Mouse (Mus musculus) forebrain, embryonic 16.5 days (tissue): ENCODE measurements around the gene Arnt. TPM values are rescaled to one million over a fixed set of nuclear protein-coding genes. Genes with fewer than 3 reads are reported as not detected.
"Not testable (repeated sequence)": the region's sequence is repeated elsewhere in the genome, so short reads cannot be mapped to it uniquely, and the experiment has no call there.

Experiments
- ATAC-seq: fragments of 200-750 bp; cut with Nextera tagmentation; 2 replicates; pipeline ENCODE4 v1.8.0; 2017; ENCODE audit warnings: mild to moderate bottlenecking, moderate library complexity
- H3K27ac ChIP-seq: fragments of 300-500 bp; sonication (generic); 2 replicates; pipeline ENCODE4 v1.5.1; 2014; ENCODE audit warnings: low read length, control low read depth
- H3K27me3 ChIP-seq: fragments of 300-500 bp; sonication (generic); replicated peaks from 2 replicates; pipeline ENCODE4 v1.6.1; 2014; ENCODE audit warnings: low read length; ENCODE audit not compliant: control insufficient read depth, insufficient read depth
- H3K36me3 ChIP-seq: fragments of 300-500 bp; sonication (generic); 2 replicates; pipeline ENCODE4 v1.6.1; 2014; ENCODE audit not compliant: control insufficient read depth, insufficient read depth
- H3K4me1 ChIP-seq: fragments of 300-500 bp; sonication (generic); replicated peaks from 2 replicates; pipeline ENCODE4 v1.6.1; 2014; ENCODE audit warnings: low read length; ENCODE audit not compliant: control insufficient read depth, insufficient read depth
- H3K4me2 ChIP-seq: fragments of 300-500 bp; sonication (generic); 2 replicates; pipeline ENCODE4 v1.6.1; 2014; ENCODE audit warnings: mild to moderate bottlenecking, low read length, control low read depth
- H3K4me3 ChIP-seq: fragments of 300-500 bp; sonication (generic); replicated peaks from 2 replicates; pipeline ENCODE4 v1.5.1; 2014; ENCODE audit warnings: mild to moderate bottlenecking, low read length, control low read depth
- H3K9ac ChIP-seq: fragments of 300-500 bp; sonication (generic); replicated peaks from 2 replicates; pipeline ENCODE4 v1.6.1; 2014; ENCODE audit warnings: low read depth, low read length, control low read depth
- H3K9me3 ChIP-seq: fragments of 300-500 bp; sonication (generic); 2 replicates; pipeline ENCODE4 v1.6.1; 2016; ENCODE audit warnings: low read length; ENCODE audit not compliant: control insufficient read depth
- WGBS: fragments of 180-500 bp; shearing (Covaris S2); extraction: QIAGEN DNeasy Blood & Tissue Kit; methylation state at CpG from one replicate; pipeline ENCODE4 v1.1.7; 2014; 5-methylcytosine and 5-hydroxymethylcytosine counted together
- polyA plus RNA-seq: library from polyadenylated mRNA; unstranded; fragments of >200 nt; fragmentation: Nextera tagmentation; extraction: Ambion mirVana; gene quantifications from 2 replicates; pipeline ENCODE4 v1.2.1, GENCODE M21; 2015

The Arnt gene
- polyA plus RNA-seq, 1 experiment from 2014 or later: 25.3 TPM

GRCm38 (mm10) chr3:95427117-95427890, 6.9 kb upstream of the Arnt start:
- H3K27ac ChIP-seq, H3K36me3 ChIP-seq, H3K9ac ChIP-seq, H3K27me3 ChIP-seq, H3K9me3 ChIP-seq, H3K4me1 ChIP-seq: not testable (repeated sequence)
- Histone ChIP-seq H3K4me2 (peak overlapping the region; percentile 47), H3K4me3 (peak overlapping the region; percentile 34; the same call in 1 of the 2 replicates)
- 68% methylated on average over 5 of the region's 33 CpGs for WGBS
- ATAC-seq: peak; percentile 78

GRCm38 (mm10) chr3:95427891-95428238, 6.3 kb upstream of the Arnt start:
- ATAC-seq, H3K27me3 ChIP-seq, H3K9ac ChIP-seq, H3K27ac ChIP-seq, H3K36me3 ChIP-seq, H3K4me1 ChIP-seq, H3K9me3 ChIP-seq: not testable (repeated sequence)
- Histone ChIP-seq H3K4me3 (peak overlapping the region; percentile 34), H3K4me2 (peak overlapping the region; percentile 47)
- 31% methylated on average over 11 of the region's 21 CpGs for WGBS

- not testable (repeated sequence) for H3K4me3 ChIP-seq, ATAC-seq, H3K27me3 ChIP-seq, H3K36me3 ChIP-seq, H3K4me2 ChIP-seq, H3K27ac ChIP-seq, H3K9ac ChIP-seq, H3K9me3 ChIP-seq, H3K4me1 ChIP-seq
- 67% methylated on average over 4 of the region's 11 CpGs for WGBS
Measured at GRCm38 (mm10) chr3:95428423-95428822, 5.8 kb upstream of the Arnt start.

GRCm38 (mm10) chr3:95433301-95433915, 780 bp upstream of the Arnt start:
- ATAC-seq: no peak
- peak overlapping the region; percentile 48 for H3K4me2 ChIP-seq
- 71% methylated on average over 10 of the region's 10 CpGs for WGBS
- no peak overlapping the region for H3K9ac ChIP-seq
- peaks cover 2% of the 10 kb centered on the region; the same call in 1 of the 2 replicates for H3K36me3 ChIP-seq
- no peaks in the 10 kb centered on the region for H3K27me3 ChIP-seq
- no peaks in the 10 kb centered on the region for H3K9me3 ChIP-seq
- peak overlapping the region; percentile 52 for H3K4me3 ChIP-seq
- H3K27ac ChIP-seq: no peak overlapping the region
- H3K4me1 ChIP-seq: peaks cover 7% of the 10 kb centered on the region

- Histone ChIP-seq H3K9me3 (no peaks in the 10 kb centered on the region), H3K27me3 (no peaks in the 10 kb centered on the region), H3K4me1 (peaks cover 7% of the 10 kb centered on the region), H3K4me2 (peak overlapping the region; percentile 85), H3K4me3 (peak overlapping the region; percentile 52), H3K36me3 (peaks cover 2% of the 10 kb centered on the region; the same call in 1 of the 2 replicates), H3K9ac (peak overlapping the region; percentile 85), H3K27ac (no peak overlapping the region)
- WGBS: 2% methylated on average over 7 of the region's 7 CpGs
- ATAC-seq: no peak
Measured at GRCm38 (mm10) chr3:95434983-95435370, 789 bp downstream of the Arnt start.

GRCm38 (mm10) chr3:95435561-95435960, 1.4 kb downstream of the Arnt start:
- no peak overlapping the region for H3K27ac ChIP-seq
- 57% methylated on average over 1 of the region's 1 CpGs for WGBS

GRCm38 (mm10) chr3:95438636-95439035, 4.4 kb downstream of the Arnt start:
- H3K4me3 ChIP-seq, ATAC-seq, H3K9me3 ChIP-seq, H3K4me1 ChIP-seq, H3K36me3 ChIP-seq, H3K9ac ChIP-seq, H3K4me2 ChIP-seq, H3K27ac ChIP-seq, H3K27me3 ChIP-seq: not testable (repeated sequence)
- 94% methylated on average over 4 of the region's 4 CpGs for WGBS

More at GRCm38 (mm10) chr3:95435561-95435960, 1.4 kb downstream of the Arnt start:
- H3K4me2 ChIP-seq: peak overlapping the region; percentile 34; the same call in 1 of the 2 replicates
- H3K4me3 ChIP-seq: no peak overlapping the region
- peaks cover 2% of the 10 kb centered on the region; the same call in 1 of the 2 replicates for H3K36me3 ChIP-seq
- H3K9ac ChIP-seq: no peak overlapping the region
- no peaks in the 10 kb centered on the region for H3K9me3 ChIP-seq
- no peaks in the 10 kb centered on the region for H3K27me3 ChIP-seq
- peaks cover 7% of the 10 kb centered on the region for H3K4me1 ChIP-seq
- ATAC-seq: no peak

- Histone ChIP-seq H3K27ac (no peak overlapping the region), H3K4me3 (no peak overlapping the region), H3K4me1 (peaks cover 7% of the 10 kb centered on the region), H3K9ac (no peak overlapping the region), H3K4me2 (no peak overlapping the region), H3K27me3 (no peaks in the 10 kb centered on the region), H3K36me3 (peaks cover 2% of the 10 kb centered on the region; the same call in 1 of the 2 replicates), H3K9me3 (no peaks in the 10 kb centered on the region)
- ATAC-seq: no peak
Measured at GRCm38 (mm10) chr3:95439670-95440069, 5.5 kb downstream of the Arnt start.

- Histone ChIP-seq H3K9ac (no peak overlapping the region), H3K27me3 (no peaks in the 10 kb centered on the region), H3K9me3 (no peaks in the 10 kb centered on the region), H3K4me1 (no peaks in the 10 kb centered on the region), H3K27ac (no peak overlapping the region), H3K4me3 (no peak overlapping the region), H3K36me3 (no peaks in the 10 kb centered on the region), H3K4me2 (no peak overlapping the region)
- WGBS: 95% methylated on average over 5 of the region's 5 CpGs
- ATAC-seq: no peak
Measured at GRCm38 (mm10) chr3:95442406-95443117, 8.4 kb downstream of the Arnt start.
